Mouse (Mus musculus): ENCODE results near the gene BC048679.

DNA sequence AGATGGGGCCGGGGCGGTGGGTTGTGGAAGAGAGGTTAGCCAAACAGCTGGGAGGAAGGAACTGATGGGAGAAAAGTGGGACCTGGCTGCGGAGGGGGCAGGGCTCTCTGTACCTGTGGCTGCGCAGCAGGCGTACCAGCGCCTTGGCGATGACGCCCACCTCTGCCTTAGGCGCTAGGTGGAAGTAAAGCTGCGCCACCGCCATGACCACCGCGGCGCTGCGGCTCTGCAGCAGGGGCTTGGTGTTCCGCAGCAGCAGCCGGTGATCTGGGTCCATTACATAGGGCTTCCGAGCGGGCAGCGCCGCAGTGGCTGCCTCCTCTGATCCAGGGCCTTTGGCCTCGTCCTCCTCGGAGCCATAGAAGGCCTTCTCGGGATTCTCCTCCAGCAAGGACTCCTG lies 21.2 kb downstream of the BC048679 start:
- TF ChIP-seq CTCF (IDR thresholded peaks at IDR 0.05; ENCODE audit: control insufficient read depth, insufficient read depth, insufficient replicate concordance, low read depth, low read length) (no peak), POLR2A (IDR thresholded peaks at IDR 0.05; ENCODE audit: control insufficient read depth, low read depth, low read length) (no peak)
